Mouse (Mus musculus) forebrain, embryonic 16.5 days (tissue): ENCODE measurements around the gene Gm12253. TPM values are rescaled to one million over a fixed set of nuclear protein-coding genes. Genes with fewer than 3 reads are reported as not detected.

ENCODE experiments used
- ATAC-seq: fragments of 200-750 bp; cut with Nextera tagmentation; 2 replicates; pipeline ENCODE4 v1.8.0; 2017; ENCODE audit warnings: mild to moderate bottlenecking, moderate library complexity
- H3K27ac ChIP-seq: fragments of 300-500 bp; sonication (generic); 2 replicates; pipeline ENCODE4 v1.5.1; 2014; ENCODE audit warnings: low read length, control low read depth
- H3K27me3 ChIP-seq: fragments of 300-500 bp; sonication (generic); replicated peaks from 2 replicates; pipeline ENCODE4 v1.6.1; 2014; ENCODE audit warnings: low read length; ENCODE audit not compliant: control insufficient read depth, insufficient read depth
- H3K36me3 ChIP-seq: fragments of 300-500 bp; sonication (generic); 2 replicates; pipeline ENCODE4 v1.6.1; 2014; ENCODE audit not compliant: control insufficient read depth, insufficient read depth
- H3K4me1 ChIP-seq: fragments of 300-500 bp; sonication (generic); replicated peaks from 2 replicates; pipeline ENCODE4 v1.6.1; 2014; ENCODE audit warnings: low read length; ENCODE audit not compliant: control insufficient read depth, insufficient read depth
- H3K4me2 ChIP-seq: fragments of 300-500 bp; sonication (generic); 2 replicates; pipeline ENCODE4 v1.6.1; 2014; ENCODE audit warnings: mild to moderate bottlenecking, low read length, control low read depth
- H3K4me3 ChIP-seq: fragments of 300-500 bp; sonication (generic); replicated peaks from 2 replicates; pipeline ENCODE4 v1.5.1; 2014; ENCODE audit warnings: mild to moderate bottlenecking, low read length, control low read depth
- H3K9ac ChIP-seq: fragments of 300-500 bp; sonication (generic); replicated peaks from 2 replicates; pipeline ENCODE4 v1.6.1; 2014; ENCODE audit warnings: low read depth, low read length, control low read depth
- H3K9me3 ChIP-seq: fragments of 300-500 bp; sonication (generic); 2 replicates; pipeline ENCODE4 v1.6.1; 2016; ENCODE audit warnings: low read length; ENCODE audit not compliant: control insufficient read depth
- WGBS: fragments of 180-500 bp; shearing (Covaris S2); extraction: QIAGEN DNeasy Blood & Tissue Kit; methylation state at CpG from one replicate; pipeline ENCODE4 v1.1.7; 2014; 5-methylcytosine and 5-hydroxymethylcytosine counted together
- polyA plus RNA-seq: library from polyadenylated mRNA; unstranded; fragments of >200 nt; fragmentation: Nextera tagmentation; extraction: Ambion mirVana; gene quantifications from 2 replicates; pipeline ENCODE4 v1.2.1, GENCODE M21; 2015

The Gm12253 gene
- polyA plus RNA-seq, result not detected in 2 replicates

DNA sequence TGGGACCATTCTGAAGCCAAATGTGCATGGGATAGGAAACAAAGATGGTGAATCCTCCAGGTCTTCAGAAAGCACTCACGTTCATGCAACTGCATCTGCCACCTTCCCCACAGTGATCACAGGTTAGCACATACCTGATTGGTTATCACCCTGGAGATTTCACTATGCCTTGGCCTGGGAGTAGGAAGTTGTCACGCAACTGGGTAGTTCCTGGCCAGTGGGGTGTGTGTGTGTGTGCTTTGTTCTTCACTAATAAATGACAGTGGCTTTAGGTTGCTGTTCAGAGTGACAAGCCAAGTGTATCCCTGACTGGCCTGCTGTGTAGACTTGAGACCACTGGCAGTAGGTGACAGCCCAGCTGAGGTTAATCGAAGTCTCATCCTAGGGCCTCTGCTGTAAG is at the start of gene Gm12253:
Gm12253 (plus strand) TSS at position 301 of the 400 bp plus-strand sequence.
- Histone ChIP-seq H3K27me3 (no peaks in the 10 kb centered on the region), H3K4me3 (no peak within 1 kb of the TSS), H3K4me2 (no peak within 1 kb of the TSS), H3K9me3 (no peaks in the 10 kb centered on the region), H3K36me3 (no peaks in the 10 kb centered on the region), H3K9ac (no peak within 1 kb of the TSS), H3K4me1 (no peaks in the 10 kb centered on the region), H3K27ac (no peak within 1 kb of the TSS)
- WGBS, result 87% methylated on average over 3 of the region's 3 CpGs
- no peak for ATAC-seq

DNA sequence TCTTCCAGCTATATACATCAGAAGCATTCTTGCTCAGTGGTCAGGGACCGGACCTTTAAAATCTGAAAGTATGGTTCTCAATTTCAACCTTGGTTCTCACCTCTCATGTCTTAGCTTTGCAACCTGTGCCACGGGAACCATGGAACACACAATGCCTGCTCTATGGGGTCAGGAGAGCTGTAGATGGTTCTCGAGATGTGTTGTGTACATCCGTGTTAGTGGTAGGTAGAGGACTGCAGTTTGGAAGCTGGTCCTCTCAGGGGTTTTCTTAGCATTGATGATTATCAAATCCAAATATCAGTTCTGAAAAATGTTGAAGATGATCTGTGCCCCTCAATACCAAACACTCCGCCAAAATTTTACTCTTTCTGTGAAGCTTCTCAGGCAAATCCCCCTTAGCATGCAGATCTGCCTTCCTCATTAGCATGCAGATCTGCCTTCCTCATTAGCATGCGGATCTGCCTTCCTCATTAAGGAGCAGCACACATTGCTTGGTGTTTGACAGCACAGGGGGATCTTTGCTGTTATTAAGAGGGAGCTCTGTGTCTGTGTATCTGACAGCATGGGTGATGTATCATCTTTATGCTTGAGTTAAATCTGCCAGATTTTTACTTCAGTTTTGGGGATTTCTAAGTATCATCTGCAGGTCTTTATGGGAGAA is 32.2 kb upstream of the Gm12253 start:
- no peaks in the 10 kb centered on the region for H3K27me3 ChIP-seq
- no peak overlapping the region for H3K4me3 ChIP-seq
- no peak overlapping the region for H3K9ac ChIP-seq
- peak overlapping the region; percentile 31 for H3K4me2 ChIP-seq
- peak; percentile 98 for ATAC-seq
- H3K36me3 ChIP-seq, result no peaks in the 10 kb centered on the region
- no peaks in the 10 kb centered on the region for H3K9me3 ChIP-seq
- 29% methylated on average over 6 of the region's 6 CpGs for WGBS
- peaks cover 20% of the 10 kb centered on the region for H3K4me1 ChIP-seq
- peak overlapping the region; percentile 8; the same call in 1 of the 2 replicates for H3K27ac ChIP-seq

DNA sequence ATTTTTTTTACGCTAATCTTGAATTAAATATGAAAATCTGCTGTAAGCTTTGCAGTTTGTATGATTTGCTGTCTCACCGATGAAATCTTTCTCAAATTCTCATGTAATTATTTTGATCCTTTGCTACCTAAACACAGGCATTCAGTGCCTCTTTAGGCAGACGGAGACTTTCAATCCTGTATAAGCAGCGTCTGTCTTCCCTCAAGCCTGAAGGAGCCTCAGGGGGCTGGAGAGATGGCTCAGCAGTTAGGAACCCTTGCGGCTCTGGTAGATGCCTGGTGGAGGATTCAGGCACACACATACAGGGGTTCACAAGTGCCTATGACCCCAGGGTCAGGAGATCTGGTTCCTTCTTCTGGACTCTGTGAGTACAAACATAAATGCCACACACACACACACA is 31.7 kb upstream of the Gm12253 start:
- no peak overlapping the region for H3K9ac ChIP-seq
- H3K27me3 ChIP-seq, result no peaks in the 10 kb centered on the region
- H3K4me2 ChIP-seq, result peak overlapping the region; percentile 31
- H3K36me3 ChIP-seq, result no peaks in the 10 kb centered on the region
- WGBS, result 18% methylated on average over 5 of the region's 5 CpGs
- H3K4me3 ChIP-seq, result no peak overlapping the region
- peak; percentile 89 for ATAC-seq
- H3K27ac ChIP-seq, result peak overlapping the region; percentile 71
- peaks cover 20% of the 10 kb centered on the region for H3K4me1 ChIP-seq
- H3K9me3 ChIP-seq, result no peaks in the 10 kb centered on the region

DNA sequence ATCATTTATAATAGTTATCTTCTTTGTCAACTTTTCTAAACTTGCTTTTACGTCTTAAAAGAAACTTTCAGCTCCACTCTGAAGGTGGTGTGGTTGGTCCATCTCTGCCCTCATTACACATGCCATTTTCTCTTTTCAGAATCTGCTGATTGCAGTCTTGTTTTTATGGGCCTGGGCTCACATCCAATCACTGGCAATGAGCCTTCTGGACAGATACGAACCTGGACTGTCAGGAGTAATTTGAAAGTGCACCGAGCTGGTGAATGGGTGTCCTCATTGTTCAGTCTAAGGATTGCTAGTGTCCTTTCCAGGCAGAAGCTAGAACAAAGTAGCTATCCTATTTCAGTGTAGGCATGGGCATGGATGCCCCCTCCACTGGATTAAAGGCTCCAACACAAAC is 24.3 kb upstream of the Gm12253 start:
- H3K4me3 ChIP-seq, result no peak overlapping the region
- H3K9ac ChIP-seq, result no peak overlapping the region
- no peak for ATAC-seq
- H3K4me2 ChIP-seq, result no peak overlapping the region
- WGBS, result 54% methylated on average over 3 of the region's 3 CpGs
- H3K9me3 ChIP-seq, result no peaks in the 10 kb centered on the region
- no peaks in the 10 kb centered on the region for H3K4me1 ChIP-seq
- no peak overlapping the region for H3K27ac ChIP-seq
- H3K27me3 ChIP-seq, result no peaks in the 10 kb centered on the region
- H3K36me3 ChIP-seq, result no peaks in the 10 kb centered on the region

DNA sequence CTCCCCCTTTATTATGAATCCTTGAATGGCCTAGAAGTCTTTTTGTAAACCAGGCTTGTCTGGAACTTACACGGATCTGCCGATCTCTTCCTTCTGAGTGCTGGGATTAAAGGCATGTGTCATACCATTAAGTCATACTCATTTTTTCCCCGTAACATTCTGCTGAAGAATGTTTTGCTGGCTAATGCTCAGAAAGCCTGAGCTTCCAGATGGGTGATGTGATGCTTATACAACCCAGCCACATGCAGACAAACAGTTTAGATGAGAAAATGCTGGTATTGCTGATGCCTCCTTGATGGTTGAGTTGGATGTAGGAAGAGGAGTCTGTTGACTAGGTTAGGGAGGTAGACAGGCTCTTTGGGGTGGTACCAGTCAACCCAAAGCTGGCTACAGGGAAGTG is 14.0 kb upstream of the Gm12253 start:
- no peak overlapping the region for H3K4me2 ChIP-seq
- H3K27me3 ChIP-seq, result no peaks in the 10 kb centered on the region
- H3K9me3 ChIP-seq, result no peaks in the 10 kb centered on the region
- H3K36me3 ChIP-seq, result no peaks in the 10 kb centered on the region
- no peak overlapping the region for H3K4me3 ChIP-seq
- no peak overlapping the region for H3K9ac ChIP-seq
- ATAC-seq, result no peak
- no peaks in the 10 kb centered on the region for H3K4me1 ChIP-seq
- H3K27ac ChIP-seq, result no peak overlapping the region
- WGBS, result 68% methylated on average over 3 of the region's 3 CpGs

DNA sequence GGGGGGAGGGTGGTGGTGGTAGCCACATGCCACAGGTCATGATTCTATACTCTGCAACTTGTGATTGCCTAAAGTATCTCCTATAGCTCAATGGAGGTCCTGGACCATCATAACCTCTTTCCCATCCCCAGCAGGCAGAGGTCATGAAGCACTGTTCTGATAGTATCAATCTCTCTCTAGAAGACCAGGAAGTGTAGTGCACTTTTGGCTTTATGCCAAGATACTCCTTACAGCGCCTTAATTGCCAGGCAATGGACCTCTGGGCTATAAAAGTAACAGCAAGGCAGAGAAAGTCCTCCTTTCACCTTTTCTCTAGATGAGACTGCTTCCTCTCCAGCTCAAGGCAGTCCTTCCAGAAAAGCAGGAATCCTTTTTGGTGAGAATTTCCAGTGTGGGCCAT is 11.5 kb upstream of the Gm12253 start, which contains the start of gene 1810065E05Rik:
1810065E05Rik (plus strand) TSS at position 297 of the 400 bp plus-strand sequence.
- 61% methylated on average over 1 of the region's 1 CpGs for WGBS
- H3K9me3 ChIP-seq, result no peaks in the 10 kb centered on the region
- no peak within 1 kb of the TSS for H3K4me2 ChIP-seq
- H3K9ac ChIP-seq, result no peak within 1 kb of the TSS
- H3K4me3 ChIP-seq, result no peak within 1 kb of the TSS
- H3K4me1 ChIP-seq, result no peaks in the 10 kb centered on the region
- H3K36me3 ChIP-seq, result no peaks in the 10 kb centered on the region
- no peaks in the 10 kb centered on the region for H3K27me3 ChIP-seq
- no peak within 1 kb of the TSS for H3K27ac ChIP-seq
- ATAC-seq, result no peak

DNA sequence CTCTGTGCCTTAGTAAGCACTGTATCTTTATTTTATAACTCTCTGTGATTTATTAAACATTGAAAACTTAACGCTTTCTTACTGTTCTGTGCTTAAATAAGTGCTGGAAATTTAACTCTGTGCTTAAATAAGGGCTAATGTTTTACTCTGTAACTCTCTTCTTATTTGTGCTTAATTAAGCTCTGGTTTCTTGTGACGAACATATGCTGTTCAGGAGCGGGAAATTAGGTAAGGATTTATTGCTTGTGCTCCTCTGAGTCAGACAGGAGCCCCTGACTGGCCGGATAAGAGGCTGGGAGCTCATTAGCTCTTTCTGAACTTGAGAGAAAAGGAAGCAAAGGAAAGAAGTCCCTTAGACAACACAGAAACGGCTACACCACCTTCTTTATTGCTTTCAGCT is 5.5 kb downstream of the Gm12253 start:
- no peaks in the 10 kb centered on the region for H3K36me3 ChIP-seq
- H3K4me3 ChIP-seq, result no peak overlapping the region
- H3K27ac ChIP-seq, result no peak overlapping the region
- no peak for ATAC-seq
- WGBS, result 20% methylated on average over 5 of the region's 5 CpGs
- no peaks in the 10 kb centered on the region for H3K27me3 ChIP-seq
- no peaks in the 10 kb centered on the region for H3K9me3 ChIP-seq
- H3K4me1 ChIP-seq, result no peaks in the 10 kb centered on the region
- H3K4me2 ChIP-seq, result no peak overlapping the region
- no peak overlapping the region for H3K9ac ChIP-seq

DNA sequence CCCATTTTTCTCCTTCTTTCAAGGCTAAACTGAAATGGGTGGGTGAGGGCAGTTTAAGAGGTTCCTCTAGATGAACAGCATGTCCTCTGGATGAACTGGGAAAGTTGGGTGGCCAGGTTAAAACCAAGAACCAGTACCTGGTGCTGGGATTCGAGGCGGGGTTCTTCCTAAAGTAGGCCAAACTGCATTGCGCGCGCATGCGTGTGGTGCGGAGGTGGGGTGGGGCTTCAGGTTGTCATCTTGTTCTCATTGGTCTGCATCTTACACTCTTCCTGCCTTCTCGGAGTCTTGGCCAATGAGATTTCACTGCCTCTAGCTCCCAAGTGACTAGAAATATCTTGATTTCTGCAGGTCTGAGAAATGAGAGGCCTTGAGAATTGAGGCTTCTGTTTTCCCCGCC is 20.4 kb downstream of the Gm12253 start, which contains the start of gene Lypd9:
Lypd9 (minus strand) TSS at position 165 of the 400 bp plus-strand sequence.
- no peak for ATAC-seq
- Histone ChIP-seq H3K4me1 (no peaks in the 10 kb centered on the region), H3K36me3 (no peaks in the 10 kb centered on the region), H3K27ac (no peak within 1 kb of the TSS), H3K27me3 (no peaks in the 10 kb centered on the region; the same call in 1 of the 2 replicates), H3K4me3 (no peak within 1 kb of the TSS), H3K9ac (no peak within 1 kb of the TSS), H3K9me3 (no peaks in the 10 kb centered on the region), H3K4me2 (no peak within 1 kb of the TSS)
- 96% methylated on average over 9 of the region's 9 CpGs for WGBS

DNA sequence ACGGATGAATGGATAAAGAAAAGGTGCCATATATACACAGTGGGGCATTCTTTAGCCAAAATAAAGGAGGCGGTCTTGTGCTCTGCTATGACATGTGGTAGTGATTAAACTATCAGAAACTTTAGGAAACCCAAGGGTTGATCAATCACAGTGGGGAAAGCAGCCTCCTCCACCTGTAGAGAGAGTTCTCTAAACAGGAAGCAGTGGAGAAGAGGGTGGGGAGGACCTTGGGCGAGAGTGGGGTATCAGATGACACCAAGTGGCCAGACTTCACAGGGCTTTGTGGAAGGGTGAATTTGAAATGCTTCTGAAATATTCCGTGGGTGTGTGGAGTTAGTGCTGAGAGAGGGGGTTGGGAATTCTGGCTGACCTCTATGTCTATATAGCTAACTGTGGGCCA is 21.2 kb downstream of the Gm12253 start:
- Histone ChIP-seq H3K36me3 (no peaks in the 10 kb centered on the region), H3K27ac (no peak overlapping the region), H3K9me3 (no peaks in the 10 kb centered on the region), H3K27me3 (no peaks in the 10 kb centered on the region; the same call in 1 of the 2 replicates), H3K4me2 (no peak overlapping the region), H3K9ac (no peak overlapping the region), H3K4me3 (no peak overlapping the region), H3K4me1 (no peaks in the 10 kb centered on the region)
- 79% methylated on average over 4 of the region's 4 CpGs for WGBS
- no peak for ATAC-seq

DNA sequence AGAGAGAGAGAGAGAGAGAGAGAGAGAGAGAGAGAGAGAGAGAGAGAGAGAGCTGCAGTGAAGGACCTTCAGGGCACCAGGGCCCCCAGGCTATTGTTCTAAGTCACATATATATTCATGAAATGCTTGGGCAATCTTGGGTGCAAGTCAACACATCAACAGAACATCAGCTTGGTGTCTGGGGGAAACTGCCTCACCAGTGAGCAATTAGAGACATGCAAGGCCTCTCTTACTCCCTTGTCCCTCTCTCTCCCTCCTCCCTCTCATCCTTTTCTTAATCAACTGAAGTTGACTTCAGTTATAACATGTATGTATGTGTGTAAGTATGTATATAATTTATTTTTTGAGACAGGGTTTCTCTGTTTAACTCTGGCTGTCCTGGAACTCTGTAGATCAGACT is 29.8 kb downstream of the Gm12253 start, which contains the start of gene Olfr30:
Olfr30 (minus strand) TSS at position 101 of the 400 bp plus-strand sequence.
- H3K27ac ChIP-seq, result no peak within 1 kb of the TSS
- H3K9me3 ChIP-seq, result no peaks in the 10 kb centered on the region
- H3K4me2 ChIP-seq, result no peak within 1 kb of the TSS
- no peaks in the 10 kb centered on the region for H3K36me3 ChIP-seq
- H3K4me1 ChIP-seq, result no peaks in the 10 kb centered on the region
- ATAC-seq, result no peak
- H3K27me3 ChIP-seq, result no peaks in the 10 kb centered on the region
- H3K9ac ChIP-seq, result no peak within 1 kb of the TSS
- no peak within 1 kb of the TSS for H3K4me3 ChIP-seq
